Mouse (Mus musculus): ENCODE data around the gene Nrg4. TPM values are rescaled to one million over a fixed set of nuclear protein-coding genes. Genes with fewer than 3 reads are reported as not detected.

The Nrg4 gene
- polyA plus RNA-seq, 1 experiment from 2014 or later, result 1.1 TPM

DNA sequence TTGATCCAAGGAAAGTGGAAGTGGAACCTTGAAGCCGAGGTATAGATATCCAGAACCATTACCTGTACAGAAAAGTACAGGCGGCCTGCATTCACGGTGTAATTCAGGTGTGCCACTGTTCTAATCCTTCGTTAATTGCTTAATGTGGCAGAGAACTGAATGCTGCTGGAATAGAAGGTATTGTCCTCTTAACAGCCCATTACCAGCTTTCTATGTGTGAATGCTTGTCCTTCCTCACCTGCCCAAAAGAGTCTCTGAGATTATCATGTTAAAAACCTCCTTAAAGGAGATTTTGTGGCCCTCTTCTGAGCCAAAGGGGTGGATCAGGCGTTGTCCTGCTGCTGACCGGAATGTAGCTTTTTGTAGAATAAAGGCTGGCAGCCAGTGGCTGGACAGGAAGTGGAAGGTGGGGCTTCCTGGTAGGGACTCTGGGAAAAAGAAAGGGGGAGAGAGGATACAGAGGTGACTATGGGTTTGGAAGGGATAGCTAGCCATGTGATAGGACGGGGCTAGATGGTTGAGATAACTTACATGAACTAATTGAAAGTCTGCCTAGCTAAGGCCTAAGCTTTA, 101.4 kb downstream of the Nrg4 start:
- H3K9me3 ChIP-seq, result no peaks in the 10 kb centered on the region
- H3K9ac ChIP-seq, result no peak overlapping the region
- peaks cover 33% of the 10 kb centered on the region for H3K36me3 ChIP-seq (replicated peaks)
- H3K27ac ChIP-seq, result no peak overlapping the region
- no peak for ATAC-seq (replicated peaks)
- H3K4me2 ChIP-seq, result no peak overlapping the region
- H3K4me1 ChIP-seq, result no peaks in the 10 kb centered on the region
- no peak overlapping the region for H3K4me3 ChIP-seq
- H3K27me3 ChIP-seq (replicated peaks), result no peaks in the 10 kb centered on the region
- 87% methylated on average over 7 of the region's 7 CpGs for whole genome bisulfite sequencing

DNA sequence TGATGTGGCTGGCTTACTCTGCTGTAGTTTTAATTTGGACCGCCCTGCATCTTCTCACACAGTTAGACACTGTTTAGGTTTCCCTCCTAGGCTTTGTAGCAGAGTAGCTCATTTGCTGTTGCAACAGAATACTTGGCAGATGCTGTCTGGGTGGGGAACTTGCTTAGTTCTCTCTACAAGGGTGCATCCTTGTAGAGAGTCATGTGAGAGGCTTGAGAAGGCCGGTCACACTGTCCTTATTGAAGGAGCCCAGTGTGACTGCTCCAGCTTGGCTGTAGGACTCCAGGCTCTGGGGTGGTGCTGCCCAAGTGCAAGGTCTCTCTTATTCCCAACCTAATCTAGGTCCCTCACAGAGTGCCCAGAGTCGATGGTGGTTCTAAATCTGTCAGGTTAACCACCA, 109.3 kb downstream of the Nrg4 start:
- Histone ChIP-seq H3K4me3 (no peak overlapping the region), H3K9me3 (no peaks in the 10 kb centered on the region), H3K4me2 (no peak overlapping the region), H3K27ac (no peak overlapping the region), H3K9ac (no peak overlapping the region), H3K27me3 (replicated peaks) (no peaks in the 10 kb centered on the region), H3K36me3 (replicated peaks) (peaks cover 62% of the 10 kb centered on the region), H3K4me1 (no peaks in the 10 kb centered on the region)
- WGBS, result 94% methylated on average over 3 of the region's 3 CpGs
- ATAC-seq (replicated peaks), result no peak

DNA sequence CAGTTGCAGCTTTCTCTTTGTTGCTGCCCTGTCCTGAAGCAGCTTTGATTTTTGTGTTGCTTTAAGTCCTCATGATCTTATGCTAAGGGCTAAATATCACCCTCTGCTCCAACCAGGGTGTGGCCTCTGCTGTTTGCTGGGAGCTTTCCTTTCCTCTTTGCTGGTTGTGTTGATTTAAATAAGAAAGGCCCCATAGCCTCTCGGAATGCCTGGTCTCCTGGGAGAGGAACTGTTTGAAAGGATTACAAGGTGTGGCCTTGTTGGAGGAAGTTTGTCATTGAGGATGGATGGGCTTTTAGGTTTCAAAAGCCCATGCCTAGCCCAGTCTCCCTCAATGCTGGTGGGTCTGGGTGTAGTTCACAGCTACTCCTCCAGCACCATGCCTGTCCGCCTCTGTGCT, 110.6 kb downstream of the Nrg4 start:
- H3K9me3 ChIP-seq, result no peaks in the 10 kb centered on the region
- H3K4me2 ChIP-seq, result no peak overlapping the region
- H3K36me3 ChIP-seq (replicated peaks), result peaks cover 52% of the 10 kb centered on the region
- H3K27me3 ChIP-seq (replicated peaks), result no peaks in the 10 kb centered on the region
- H3K4me1 ChIP-seq, result peaks cover 7% of the 10 kb centered on the region; the same call in 1 of the 2 replicates
- 57% methylated on average over 2 of the region's 2 CpGs for WGBS
- no peak overlapping the region for H3K9ac ChIP-seq
- ATAC-seq (replicated peaks), result no peak
- no peak overlapping the region for H3K4me3 ChIP-seq
- H3K27ac ChIP-seq, result no peak overlapping the region

DNA sequence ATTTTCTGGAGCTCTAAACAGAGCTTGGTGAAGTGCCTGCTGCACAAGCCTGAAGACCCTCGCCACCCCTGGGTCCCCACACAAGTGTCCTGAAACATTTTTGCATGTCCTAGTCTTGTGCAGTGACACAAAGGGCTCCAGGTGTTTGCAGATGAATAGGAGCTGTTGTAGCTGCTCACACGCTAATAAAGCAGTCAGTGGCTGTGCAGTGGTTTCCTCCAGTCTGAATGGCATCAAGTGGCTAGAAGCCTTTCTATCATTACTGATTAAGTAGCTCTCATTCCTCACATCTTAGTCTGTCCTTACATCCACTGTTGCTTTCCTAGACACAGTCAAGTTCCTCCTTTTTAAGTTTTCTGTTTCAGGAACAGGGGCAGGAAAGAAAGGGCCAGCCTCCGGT, 111.0 kb downstream of the Nrg4 start:
- Histone ChIP-seq H3K9ac (no peak overlapping the region), H3K9me3 (no peaks in the 10 kb centered on the region), H3K27me3 (replicated peaks) (no peaks in the 10 kb centered on the region), H3K4me3 (no peak overlapping the region), H3K36me3 (replicated peaks) (peaks cover 48% of the 10 kb centered on the region), H3K4me1 (peaks cover 11% of the 10 kb centered on the region), H3K4me2 (no peak overlapping the region), H3K27ac (no peak overlapping the region)
- ATAC-seq (replicated peaks), result no peak
- 82% methylated on average over 3 of the region's 3 CpGs for whole genome bisulfite sequencing

DNA sequence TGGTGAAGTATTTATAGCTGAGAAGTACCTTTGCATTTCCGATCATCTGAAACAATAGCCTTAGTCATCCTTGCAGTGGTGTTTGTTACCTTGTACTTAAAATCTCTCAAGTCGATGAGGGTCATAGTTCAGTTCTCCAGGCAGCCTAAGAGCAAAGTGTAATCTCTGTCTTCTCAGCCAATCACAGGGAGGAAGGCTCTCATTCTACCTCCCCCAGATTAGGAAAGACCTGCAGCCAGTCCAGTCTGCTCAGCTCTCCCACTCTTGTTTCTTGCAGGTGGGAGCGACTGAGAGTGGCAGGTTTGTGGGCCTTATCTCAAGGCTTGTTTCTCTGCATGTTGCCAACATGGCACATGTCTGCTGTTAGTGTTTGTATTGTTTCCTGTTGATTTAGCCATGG, 111.6 kb downstream of the Nrg4 start:
- Histone ChIP-seq H3K4me3 (no peak overlapping the region), H3K9me3 (no peaks in the 10 kb centered on the region), H3K9ac (no peak overlapping the region), H3K27ac (no peak overlapping the region), H3K27me3 (replicated peaks) (no peaks in the 10 kb centered on the region), H3K4me1 (peaks cover 17% of the 10 kb centered on the region), H3K36me3 (replicated peaks) (peaks cover 47% of the 10 kb centered on the region), H3K4me2 (no peak overlapping the region)
- ATAC-seq (replicated peaks), result no peak
- WGBS, result 94% methylated on average over 3 of the region's 3 CpGs

GRCm38 (mm10) chr9:55213396-55213795, 113.2 kb downstream of the Nrg4 start:
- ATAC-seq (replicated peaks), result no peak
- 93% methylated on average over 1 of the region's 1 CpGs for WGBS
- peaks cover 32% of the 10 kb centered on the region for H3K36me3 ChIP-seq (replicated peaks)

DNA sequence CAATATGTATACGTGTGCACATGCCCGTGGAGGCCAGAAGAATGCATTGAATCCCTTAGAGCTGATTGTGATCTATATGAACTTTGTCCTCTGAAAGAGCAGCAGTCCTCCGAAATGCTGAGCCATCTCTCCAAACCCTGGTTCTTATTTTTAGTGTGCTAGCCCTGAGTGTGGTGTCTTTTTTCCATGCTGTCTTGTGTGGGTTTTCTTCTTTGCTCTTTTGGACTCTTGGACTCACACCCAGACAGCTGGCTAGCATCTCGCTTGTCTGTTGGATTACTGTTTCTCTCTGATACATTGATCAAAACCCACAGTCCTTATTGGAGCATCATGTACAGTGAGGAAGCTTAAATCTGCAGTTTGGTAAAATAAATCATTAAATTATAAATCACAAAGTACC, 115.0 kb downstream of the Nrg4 start:
- peaks cover 26% of the 10 kb centered on the region for H3K36me3 ChIP-seq (replicated peaks)
- H3K27ac ChIP-seq, result no peak overlapping the region
- WGBS, result 75% methylated on average over 4 of the region's 4 CpGs
- peaks cover 33% of the 10 kb centered on the region for H3K4me1 ChIP-seq
- H3K9ac ChIP-seq, result no peak overlapping the region
- no peak for ATAC-seq (replicated peaks)
- no peaks in the 10 kb centered on the region for H3K9me3 ChIP-seq
- no peak overlapping the region for H3K4me3 ChIP-seq
- H3K27me3 ChIP-seq (replicated peaks), result no peaks in the 10 kb centered on the region
- no peak overlapping the region for H3K4me2 ChIP-seq

More at GRCm38 (mm10) chr9:55213396-55213795, 113.2 kb downstream of the Nrg4 start:
- H3K27me3 ChIP-seq (replicated peaks), result no peaks in the 10 kb centered on the region
- no peak overlapping the region for H3K4me2 ChIP-seq
- no peak overlapping the region for H3K4me3 ChIP-seq
- H3K4me1 ChIP-seq, result peaks cover 25% of the 10 kb centered on the region
- no peak overlapping the region for H3K27ac ChIP-seq
- no peaks in the 10 kb centered on the region for H3K9me3 ChIP-seq
- H3K9ac ChIP-seq, result no peak overlapping the region

DNA sequence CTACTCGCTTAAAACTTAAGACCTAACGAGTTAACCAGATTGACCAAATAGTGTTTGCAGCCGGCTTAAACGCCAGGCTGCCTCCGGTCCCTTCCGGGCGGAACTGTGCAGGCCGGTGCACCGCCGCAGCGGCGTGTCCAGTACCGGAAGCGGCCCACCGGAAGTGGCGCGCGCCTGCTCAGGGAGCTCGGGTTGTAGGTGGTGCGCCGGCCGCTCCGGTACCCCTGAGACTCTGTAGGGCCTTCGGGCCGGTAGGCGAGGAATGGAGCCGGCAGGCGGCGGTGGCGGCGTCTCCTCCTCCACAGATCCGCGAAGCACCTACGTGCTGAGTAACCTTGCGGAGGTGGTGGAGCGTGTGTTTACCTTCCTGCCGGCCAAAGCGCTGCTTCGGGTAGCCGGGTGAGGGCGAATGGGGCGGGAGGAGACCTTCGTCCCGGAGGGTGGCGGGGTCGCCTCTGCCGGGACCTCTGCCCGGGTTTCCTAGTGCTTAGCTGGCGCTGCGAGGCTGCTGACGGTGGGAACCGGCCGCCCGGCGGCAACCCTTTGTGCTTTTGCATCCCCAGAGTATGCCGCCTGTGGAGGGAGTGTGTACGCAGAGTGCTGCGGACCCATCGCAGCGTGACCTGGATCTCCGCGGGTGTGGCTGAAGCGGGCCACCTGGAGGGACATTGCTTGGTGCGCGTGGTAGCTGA, 117.7 kb downstream of the Nrg4 start, which contains the start of gene Fbxo22:
TSS of gene Fbxo22 (plus strand) at position 136 of the 692 bp plus-strand sequence.
- peak within 1 kb of the TSS; percentile 87 for H3K27ac ChIP-seq
- ATAC-seq (replicated peaks), result peak; percentile 100
- peak within 1 kb of the TSS; percentile 87 for H3K9ac ChIP-seq
- peaks cover 33% of the 10 kb centered on the region for H3K4me1 ChIP-seq
- H3K36me3 ChIP-seq (replicated peaks), result peaks cover 8% of the 10 kb centered on the region
- no peaks in the 10 kb centered on the region for H3K9me3 ChIP-seq
- no peaks in the 10 kb centered on the region for H3K27me3 ChIP-seq (replicated peaks)
- H3K4me3 ChIP-seq, result peak within 1 kb of the TSS; percentile 90
- WGBS, result under 1% methylated on average over 65 of the region's 65 CpGs
- H3K4me2 ChIP-seq, result peak within 1 kb of the TSS; percentile 65

DNA sequence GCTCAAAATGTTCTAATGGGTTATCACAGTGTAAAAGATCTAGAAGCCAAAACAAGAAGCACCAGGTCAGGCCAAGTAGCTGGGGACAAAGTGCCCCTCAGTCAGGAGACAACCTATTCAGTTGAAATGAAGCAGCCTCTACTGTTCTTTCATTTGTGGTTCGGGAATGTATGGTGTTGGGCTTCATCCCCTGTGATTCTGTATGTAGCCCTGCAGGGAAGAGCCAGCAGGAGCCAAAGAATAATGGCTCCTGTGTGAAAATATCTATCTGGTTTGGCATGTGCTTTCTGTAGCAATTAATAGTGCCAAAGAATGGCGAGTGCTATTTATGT, 118.2 kb downstream of the Nrg4 start:
- no peaks in the 10 kb centered on the region for H3K9me3 ChIP-seq
- WGBS, result 1% methylated on average over 2 of the region's 2 CpGs
- H3K27ac ChIP-seq, result peak overlapping the region; percentile 87
- peak overlapping the region; percentile 90 for H3K4me3 ChIP-seq
- no peaks in the 10 kb centered on the region for H3K27me3 ChIP-seq (replicated peaks)
- peak; percentile 61 for ATAC-seq (replicated peaks)
- H3K9ac ChIP-seq, result peak overlapping the region; percentile 87
- H3K4me2 ChIP-seq, result peak overlapping the region; percentile 65
- peaks cover 33% of the 10 kb centered on the region for H3K4me1 ChIP-seq
- 0 out of 2 replicates have a peak, but pooled peaks cover 8% of the 10 kb centered on the region for H3K36me3 ChIP-seq (replicated peaks)

- no peak for ATAC-seq (replicated peaks)
- no peak overlapping the region for H3K27ac ChIP-seq
- WGBS, result 46% methylated on average over 2 of the region's 2 CpGs
These were observed 127.3 kb downstream of the Nrg4 start for GRCm38 (mm10) chr9:55199348-55199747.

DNA sequence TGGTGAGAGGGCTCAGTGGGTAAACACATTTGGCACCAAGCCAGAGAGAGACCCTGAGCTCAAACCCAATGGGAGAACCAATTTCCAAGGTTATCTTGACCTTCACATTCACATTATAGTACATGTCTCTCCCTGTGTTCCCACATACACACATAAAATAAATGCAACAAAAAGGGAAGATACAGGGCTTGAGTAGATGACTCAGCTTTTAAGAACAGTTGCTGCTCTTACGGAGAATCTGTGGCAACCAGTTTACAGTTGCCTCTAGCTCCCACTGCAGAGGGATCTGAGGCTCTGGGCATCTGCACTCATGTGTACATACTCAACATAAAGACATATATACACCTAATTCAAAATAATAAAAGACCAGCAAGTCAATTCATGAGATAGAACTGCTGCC, 128.4 kb downstream of the Nrg4 start:
- H3K4me1 ChIP-seq, result no peaks in the 10 kb centered on the region
- H3K27me3 ChIP-seq (replicated peaks), result no peaks in the 10 kb centered on the region
- no peaks in the 10 kb centered on the region for H3K36me3 ChIP-seq (replicated peaks)
- 94% methylated on average over 1 of the region's 1 CpGs for WGBS
- H3K9ac ChIP-seq, result no peak overlapping the region
- no peak overlapping the region for H3K4me2 ChIP-seq
- no peak overlapping the region for H3K4me3 ChIP-seq
- no peak overlapping the region for H3K27ac ChIP-seq
- ATAC-seq (replicated peaks), result no peak
- no peaks in the 10 kb centered on the region for H3K9me3 ChIP-seq

More at GRCm38 (mm10) chr9:55199348-55199747, 127.3 kb downstream of the Nrg4 start:
- no peaks in the 10 kb centered on the region for H3K9me3 ChIP-seq
- 0 out of 2 replicates have a peak, but pooled peaks cover 6% of the 10 kb centered on the region for H3K36me3 ChIP-seq (replicated peaks)
- no peak overlapping the region for H3K4me2 ChIP-seq
- H3K9ac ChIP-seq, result no peak overlapping the region
- H3K4me1 ChIP-seq, result no peaks in the 10 kb centered on the region
- no peaks in the 10 kb centered on the region for H3K27me3 ChIP-seq (replicated peaks)
- no peak overlapping the region for H3K4me3 ChIP-seq

- Histone ChIP-seq H3K36me3 (replicated peaks) (no peaks in the 10 kb centered on the region), H3K4me1 (no peaks in the 10 kb centered on the region), H3K9ac (no peak overlapping the region), H3K4me3 (no peak overlapping the region), H3K4me2 (no peak overlapping the region), H3K9me3 (no peaks in the 10 kb centered on the region), H3K27me3 (replicated peaks) (no peaks in the 10 kb centered on the region), H3K27ac (no peak overlapping the region)
- 99% methylated on average over 3 of the region's 3 CpGs for WGBS
- ATAC-seq (replicated peaks), result no peak
These were observed 130.8 kb downstream of the Nrg4 start for GRCm38 (mm10) chr9:55195876-55196275.

- no peak overlapping the region for H3K4me2 ChIP-seq
- 71% methylated on average over 2 of the region's 2 CpGs for WGBS
- no peaks in the 10 kb centered on the region for H3K4me1 ChIP-seq
- no peak for ATAC-seq (replicated peaks)
- no peak overlapping the region for H3K27ac ChIP-seq
- H3K9ac ChIP-seq, result no peak overlapping the region
- no peaks in the 10 kb centered on the region for H3K36me3 ChIP-seq (replicated peaks)
- no peaks in the 10 kb centered on the region for H3K9me3 ChIP-seq
- H3K27me3 ChIP-seq (replicated peaks), result no peaks in the 10 kb centered on the region
- H3K4me3 ChIP-seq, result no peak overlapping the region
These were observed 152.4 kb downstream of the Nrg4 start for GRCm38 (mm10) chr9:55174235-55174634.

Measured in midbrain, embryonic 15.5 days (tissue).